Mouse (Mus musculus) spleen, adult 2 months (tissue): ENCODE data around the gene Vezt. TPM values are rescaled to one million over a fixed set of nuclear protein-coding genes. Genes with fewer than 3 reads are reported as not detected.

Experiments
- DNase-seq, 2 experiments: peaks; one replicate each; pipeline versions ENCODE4 v3.0.0 to v3.0.0-alpha.2; 2012 to 2021; ENCODE audit warnings: low spot score in 2 of 2, low read depth in 1 of 2
- H3K27ac ChIP-seq: fragments of 200-500 bp; 2 replicates; pipeline ENCODE4 v1.5.1; 2012; ENCODE audit warnings: low read length, inconsistent platforms; ENCODE audit not compliant: insufficient read depth
- H3K27me3 ChIP-seq: fragments of 200-500 bp; 2 replicates; pipeline ENCODE4 v1.6.1; 2012; ENCODE audit warnings: mild to moderate bottlenecking, moderate library complexity, low read length, inconsistent platforms; ENCODE audit not compliant: control insufficient read depth, insufficient read depth
- H3K36me3 ChIP-seq: fragments of 200-500 bp; 2 replicates; pipeline ENCODE4 v1.6.1; 2012; ENCODE audit warnings: mild to moderate bottlenecking, low read length, inconsistent platforms; ENCODE audit not compliant: control insufficient read depth, insufficient read depth
- H3K4me1 ChIP-seq: fragments of 200-500 bp; 2 replicates; pipeline ENCODE4 v1.6.1; 2011; ENCODE audit warnings: inconsistent platforms; ENCODE audit not compliant: control insufficient read depth, insufficient read depth, insufficient read length
- H3K4me3 ChIP-seq: fragments of 200-500 bp; 2 replicates; pipeline ENCODE4 v1.5.1; 2011; ENCODE audit warnings: mild to moderate bottlenecking, inconsistent platforms; ENCODE audit not compliant: insufficient read depth, insufficient read length; ENCODE audit errors: extremely low read depth
- CTCF ChIP-seq: fragments of 200-500 bp; IDR thresholded peaks from 2 replicates; pipeline ENCODE4 v1.5.1; 2011; ENCODE audit warnings: mild to moderate bottlenecking, inconsistent platforms; ENCODE audit not compliant: insufficient read depth, insufficient read length, insufficient replicate concordance; ENCODE audit errors: extremely low read depth
- POLR2A ChIP-seq: fragments of 200-500 bp; IDR thresholded peaks from 2 replicates; pipeline ENCODE4 v1.6.1; 2011; ENCODE audit warnings: low read depth, low read length, inconsistent platforms
- WGBS: fragments of 180-500 bp; shearing (Covaris S2); methylation state at CpG from one replicate; pipeline ENCODE4 v1.1.7; 2018; 5-methylcytosine and 5-hydroxymethylcytosine counted together
- polyA plus RNA-seq: library from polyadenylated mRNA; depleted of rRNA; stranded (reverse); fragments of >200 nt; gene quantifications from 2 replicates; pipeline ENCODE4 v1.2.3, GENCODE M21; 2012; rRNA removed

Gene Vezt
- 4.2 and 4.8 TPM in 2 replicates for polyA plus RNA-seq

- peak; percentile 49; the same call in 1 of the 2 replicates for TF ChIP-seq CTCF
- peak; percentile 37; the same call in 1 of the 2 replicates for TF ChIP-seq POLR2A
- peak within 1 kb of the TSS; percentile 70 for H3K27ac ChIP-seq
- no peaks in the 10 kb centered on the region for H3K36me3 ChIP-seq
- under 1% methylated on average over 75 of the region's 77 CpGs for WGBS
- peak within 1 kb of the TSS; percentile 93 for H3K4me3 ChIP-seq
- no peaks in the 10 kb centered on the region for H3K27me3 ChIP-seq
- peaks cover 2% of the 10 kb centered on the region; the same call in 1 of the 2 replicates for H3K4me1 ChIP-seq
- DNase-seq: peak; percentile 99
Measured at GRCm38 (mm10) chr10:94035658-94036374, at the start of gene Vezt, which contains the start of gene Fgd6. TSS of gene Vezt (minus strand) at chr10:94035817. TSS of gene Fgd6 (plus strand) at chr10:94036001.

GRCm38 (mm10) chr10:94082040-94082734 lies 46.6 kb upstream of the Vezt start:
- H3K36me3 ChIP-seq: no peaks in the 10 kb centered on the region
- no peak for TF ChIP-seq POLR2A
- no peak for TF ChIP-seq CTCF
- H3K27me3 ChIP-seq: no peaks in the 10 kb centered on the region
- no peak for DNase-seq
- no peak overlapping the region for H3K27ac ChIP-seq
- no peak overlapping the region for H3K4me3 ChIP-seq
- WGBS: 42% methylated on average over 7 of the region's 7 CpGs
- H3K4me1 ChIP-seq: peaks cover 4% of the 10 kb centered on the region; the same call in 1 of the 2 replicates

- no peak for DNase-seq
- no peak overlapping the region for H3K27ac ChIP-seq
- WGBS: 78% methylated on average over 3 of the region's 3 CpGs
Measured at GRCm38 (mm10) chr10:94080740-94081139, 45.1 kb upstream of the Vezt start.

GRCm38 (mm10) chr10:94076966-94077825 lies 41.6 kb upstream of the Vezt start:
- no peak for DNase-seq
- TF ChIP-seq CTCF: no peak
- TF ChIP-seq POLR2A: no peak
- peaks cover 3% of the 10 kb centered on the region; the same call in 1 of the 2 replicates for H3K4me1 ChIP-seq
- no peak overlapping the region for H3K27ac ChIP-seq
- 93% methylated on average over 14 of the region's 14 CpGs for WGBS
- no peak overlapping the region for H3K4me3 ChIP-seq
- H3K27me3 ChIP-seq: no peaks in the 10 kb centered on the region
- peaks cover 2% of the 10 kb centered on the region; the same call in 1 of the 2 replicates for H3K36me3 ChIP-seq

More at GRCm38 (mm10) chr10:94080740-94081139, 45.1 kb upstream of the Vezt start:
- Histone ChIP-seq H3K27me3 (no peaks in the 10 kb centered on the region), H3K4me3 (no peak overlapping the region), H3K36me3 (no peaks in the 10 kb centered on the region), H3K4me1 (peaks cover 4% of the 10 kb centered on the region; the same call in 1 of the 2 replicates)
- TF ChIP-seq POLR2A: no peak
- no peak for TF ChIP-seq CTCF

- peaks cover 2% of the 10 kb centered on the region; the same call in 1 of the 2 replicates for H3K36me3 ChIP-seq
- no peak overlapping the region for H3K4me3 ChIP-seq
- no peak overlapping the region for H3K27ac ChIP-seq
- H3K27me3 ChIP-seq: no peaks in the 10 kb centered on the region
- no peak for TF ChIP-seq POLR2A
- no peak for TF ChIP-seq CTCF
- no peaks in the 10 kb centered on the region for H3K4me1 ChIP-seq
- WGBS: 81% methylated on average over 4 of the region's 4 CpGs
- no peak for DNase-seq
Measured at GRCm38 (mm10) chr10:94072916-94073465, 37.4 kb upstream of the Vezt start.

GRCm38 (mm10) chr10:94072261-94072915 lies 36.8 kb upstream of the Vezt start:
- 60% methylated on average over 10 of the region's 10 CpGs for WGBS

More at GRCm38 (mm10) chr10:94072261-94072915, 36.8 kb upstream of the Vezt start:
- Histone ChIP-seq H3K27me3 (no peaks in the 10 kb centered on the region), H3K27ac (no peak overlapping the region), H3K4me3 (no peak overlapping the region), H3K36me3 (peaks cover 2% of the 10 kb centered on the region; the same call in 1 of the 2 replicates), H3K4me1 (no peaks in the 10 kb centered on the region)
- TF ChIP-seq POLR2A (no peak), CTCF (no peak)
- no peak for DNase-seq
